Mouse (Mus musculus) left cerebral cortex, postnatal 10 days (tissue): Measurements from ENCODE around the gene Pank4. TPM values are rescaled to one million over a fixed set of nuclear protein-coding genes. Genes with fewer than 3 reads are reported as not detected.

Experiments
- DNase-seq, 2 experiments: peaks; one replicate each; pipeline ENCODE4 v3.0.0; 2021 to 2022; ENCODE audit warnings: low spot score in 2 of 2, mixed read lengths in 1 of 2; ENCODE audit errors: extremely low spot score in 1 of 2
- intact Hi-C: fragments of 180-260 bp; cut with DNase I; formaldehyde crosslinking; loops from one replicate; pipeline ENCODE4 v1.15.1; 2025
- total RNA-seq, 2 experiments: library from RNA; stranded (reverse); gene quantifications; 2 replicates each; pipeline ENCODE4 v1.2.3; 2021

The Pank4 gene
- total RNA-seq, 2 experiments from 2014 or later: 30.6 to 31.9 TPM

DNA sequence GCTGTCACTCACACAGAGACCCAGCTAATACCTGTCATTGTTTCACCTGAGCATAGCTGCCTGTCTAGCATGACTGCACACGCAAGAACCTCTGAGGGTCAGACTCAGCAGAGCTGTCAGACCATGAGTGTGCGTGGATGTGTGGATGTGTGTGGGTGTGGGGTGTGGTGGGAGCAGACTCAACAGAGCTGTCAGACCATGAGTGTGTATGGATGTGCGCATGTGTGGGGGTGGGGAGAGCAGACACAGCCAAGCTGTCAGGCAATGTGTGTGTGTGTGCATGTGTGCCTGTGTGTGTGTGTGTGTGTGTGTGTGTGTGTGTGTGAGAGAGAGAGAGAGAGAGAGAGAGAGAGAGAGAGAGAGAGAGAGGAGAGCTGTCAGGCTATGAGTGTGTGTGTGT lies 41.4 kb downstream of the Pank4 start:
- intact Hi-C loops: no loop called here
- DNase-seq: no peak

DNA sequence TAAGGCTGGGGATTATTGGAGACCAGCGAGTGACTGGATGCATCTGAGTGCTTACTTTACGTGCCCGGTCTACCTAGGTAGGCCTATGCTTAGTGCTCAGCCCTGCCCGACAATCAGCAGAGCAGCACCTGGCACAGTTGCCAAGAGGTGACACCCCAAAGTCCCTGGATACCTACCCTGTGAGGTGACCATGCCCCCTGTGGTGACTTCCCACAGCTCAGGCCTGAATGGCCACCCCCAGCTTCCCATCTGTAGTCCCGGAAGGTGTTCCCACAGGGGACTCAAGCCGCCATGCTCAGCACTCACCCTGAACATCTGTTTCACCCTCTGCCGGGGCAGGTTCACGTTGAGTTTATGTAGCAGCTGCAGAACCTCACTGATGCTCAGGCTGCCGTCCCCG lies 42.4 kb downstream of the Pank4 start:
- intact Hi-C loops: no loop called here
- DNase-seq: no peak

GRCm38 (mm10) chr4:155007641-155008040 lies 43.7 kb downstream of the Pank4 start:
- DNase-seq: no peak
- intact Hi-C loops: no loop called here

DNA sequence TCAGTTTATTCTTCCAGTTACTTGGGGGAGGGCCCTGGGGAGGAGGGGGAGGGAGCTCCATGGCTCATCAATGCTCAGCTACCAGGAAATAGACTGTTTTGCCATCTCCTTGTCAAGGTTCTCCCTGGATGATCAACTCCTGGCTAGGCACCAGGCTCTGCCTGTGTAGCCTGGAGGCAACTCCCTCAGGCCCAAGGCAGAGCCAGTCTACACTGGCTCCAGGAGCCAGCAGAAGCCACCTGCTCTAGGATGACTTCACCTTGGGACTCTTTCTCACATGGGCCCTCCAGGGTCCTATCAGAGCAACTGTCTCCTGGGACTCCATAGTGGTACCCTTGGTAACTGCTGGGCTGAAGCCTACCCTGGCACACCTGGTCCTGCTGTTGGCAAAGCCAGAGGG lies 44.2 kb downstream of the Pank4 start:
- DNase-seq: no peak
- intact Hi-C loops: no loop called here

DNA sequence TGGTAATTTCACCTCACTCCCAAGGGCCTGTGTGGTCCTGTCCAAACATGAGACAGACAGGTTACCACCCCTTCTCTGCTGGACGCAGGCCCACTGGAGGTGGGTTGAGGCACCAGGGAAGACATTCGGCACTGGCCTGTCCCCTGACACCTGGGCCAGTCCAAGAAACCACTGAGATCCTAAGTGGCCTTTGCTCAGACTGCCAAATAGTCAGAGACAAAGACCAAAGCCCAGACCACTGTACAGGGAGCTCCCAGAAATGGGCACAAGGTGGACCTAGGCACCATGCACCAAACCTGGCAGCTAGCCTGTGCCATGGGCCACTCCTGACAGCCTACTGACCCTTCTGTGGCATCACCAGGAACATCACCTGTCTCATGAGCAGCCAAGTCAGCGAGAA lies 45.3 kb downstream of the Pank4 start:
- intact Hi-C loops: no loop called here

DNA sequence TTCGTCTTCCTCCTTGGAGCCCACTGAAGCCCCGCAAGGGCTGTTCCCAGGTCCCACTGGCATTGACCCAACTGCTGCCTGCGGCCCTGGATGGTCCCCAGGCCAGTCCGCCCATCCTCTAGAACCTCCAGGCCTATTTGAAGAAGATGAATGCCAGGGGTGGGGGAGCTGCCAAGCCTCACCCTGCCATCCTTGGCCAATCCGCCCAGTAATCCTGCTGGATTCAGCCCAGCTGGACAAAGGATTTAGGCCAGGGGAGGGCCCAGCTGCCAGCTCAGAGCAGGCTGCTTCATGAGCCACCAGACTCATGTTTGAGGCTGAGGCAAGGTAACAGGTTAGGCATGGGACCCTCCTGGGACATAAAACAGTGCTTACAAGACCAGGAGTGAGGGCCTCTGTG lies 46.9 kb downstream of the Pank4 start:
- intact Hi-C loops: no loop called here
- DNase-seq: peak; percentile 65

More for the DNA sequence above, 45.3 kb downstream of the Pank4 start:
- no peak for DNase-seq

GRCm38 (mm10) chr4:155011312-155012025 lies 47.5 kb downstream of the Pank4 start:
- intact Hi-C loops: no loop called here
- peak in 1 of 2 experiments; percentile 54 for DNase-seq

DNA sequence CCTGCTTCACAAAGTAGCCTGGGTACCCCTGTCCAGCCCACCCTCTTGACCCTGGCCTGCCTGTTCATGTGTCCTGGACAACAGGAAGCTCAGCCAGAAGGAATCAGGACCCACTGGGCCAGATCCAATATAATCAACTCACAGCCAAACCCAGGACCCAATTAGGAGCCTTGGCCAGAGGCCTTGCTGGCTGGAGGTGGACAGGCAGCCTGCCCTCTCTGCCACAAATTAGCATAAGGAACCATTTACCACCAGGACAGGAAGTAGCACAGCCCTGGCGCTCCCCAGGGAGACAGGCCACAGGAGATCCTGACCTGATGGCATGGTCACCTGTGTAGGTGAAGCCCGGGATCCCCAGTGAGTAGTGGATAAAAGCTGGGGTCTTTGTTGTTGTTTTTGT lies 48.2 kb downstream of the Pank4 start:
- intact Hi-C loops: no loop called here
- no peak for DNase-seq

DNA sequence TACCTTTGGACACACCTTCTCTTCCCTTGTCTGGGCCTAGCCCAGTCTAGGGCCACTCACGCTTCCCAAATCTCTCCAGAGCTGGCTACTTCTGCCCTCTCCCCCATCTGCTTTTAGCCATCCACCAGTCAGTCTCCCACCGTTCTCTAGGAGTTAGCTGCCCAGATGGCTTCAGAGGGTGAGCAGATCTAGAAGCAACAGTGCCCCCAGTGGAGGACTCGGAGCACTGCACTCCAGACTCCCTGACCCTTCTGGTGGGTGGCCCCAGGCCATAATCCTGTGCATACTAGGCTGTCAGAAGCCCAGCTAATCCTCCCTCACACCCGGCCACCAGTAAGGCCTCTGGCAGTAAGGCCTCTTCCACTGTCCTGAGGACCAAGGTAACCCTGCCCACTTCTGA lies 48.9 kb downstream of the Pank4 start:
- DNase-seq: peak in 1 of 2 experiments; percentile 74
- intact Hi-C loops: no loop called here

DNA sequence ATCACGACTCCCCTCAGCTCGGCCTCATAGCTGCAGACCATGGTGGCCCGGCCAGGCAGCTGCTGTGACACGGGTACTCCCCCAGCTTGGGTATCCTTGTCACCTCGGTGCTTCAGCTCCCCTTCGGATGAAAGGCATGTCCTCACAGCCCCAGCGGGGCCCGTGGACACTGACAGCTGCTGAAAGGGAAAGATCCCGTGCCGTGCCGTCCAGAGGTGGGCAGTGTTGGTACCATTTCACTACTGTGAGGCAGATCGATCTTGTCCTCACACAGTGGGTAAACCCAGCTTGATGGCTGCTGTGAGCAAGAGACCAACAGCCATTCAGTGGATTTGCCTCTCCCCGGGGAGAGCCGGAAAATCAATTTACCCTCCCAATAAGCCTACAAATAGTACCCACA lies 50.3 kb downstream of the Pank4 start:
- intact Hi-C loops: no loop called here
- no peak for DNase-seq

DNA sequence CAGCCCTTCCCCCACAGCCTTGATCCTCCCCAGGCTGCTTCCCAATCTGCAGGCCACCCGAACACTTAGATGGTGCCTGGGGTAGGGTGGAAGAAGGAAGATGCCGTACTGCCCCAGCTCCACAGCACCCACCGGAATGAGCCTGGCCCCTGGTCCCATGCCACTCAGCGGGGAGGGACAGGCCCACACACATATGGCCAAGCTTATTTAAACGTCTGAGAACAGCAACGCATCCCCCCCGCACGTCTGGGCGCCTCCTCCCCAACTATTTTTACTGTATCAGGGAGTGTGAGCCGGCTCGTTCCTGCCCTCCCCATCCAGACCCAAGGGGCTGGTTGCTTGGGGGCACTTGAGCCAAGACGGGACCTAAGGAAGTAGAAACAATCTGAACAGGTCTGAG lies 50.9 kb downstream of the Pank4 start:
- intact Hi-C loops: no loop called here
- peak in 1 of 2 experiments; percentile 57 for DNase-seq

DNA sequence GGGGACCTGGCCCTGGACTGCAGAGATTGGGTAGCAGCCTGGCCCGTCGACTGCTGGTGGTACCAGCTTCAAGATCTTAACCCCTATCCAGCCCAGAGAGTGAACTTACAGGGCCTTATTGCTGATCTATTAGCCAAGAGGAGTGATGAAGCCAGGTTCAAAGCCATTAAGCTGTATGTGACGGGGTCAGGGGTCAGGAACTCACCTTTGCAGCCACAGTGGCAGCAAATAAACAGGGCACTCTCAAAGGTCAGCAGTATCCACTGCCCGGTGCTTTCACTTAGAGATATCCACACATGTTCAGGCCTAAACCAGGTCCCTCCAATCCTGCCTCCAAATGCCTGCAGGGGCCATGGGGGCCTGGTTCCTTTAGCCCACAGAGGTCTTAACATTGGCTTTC lies 51.6 kb downstream of the Pank4 start:
- DNase-seq: no peak
- intact Hi-C loops: no loop called here

DNA sequence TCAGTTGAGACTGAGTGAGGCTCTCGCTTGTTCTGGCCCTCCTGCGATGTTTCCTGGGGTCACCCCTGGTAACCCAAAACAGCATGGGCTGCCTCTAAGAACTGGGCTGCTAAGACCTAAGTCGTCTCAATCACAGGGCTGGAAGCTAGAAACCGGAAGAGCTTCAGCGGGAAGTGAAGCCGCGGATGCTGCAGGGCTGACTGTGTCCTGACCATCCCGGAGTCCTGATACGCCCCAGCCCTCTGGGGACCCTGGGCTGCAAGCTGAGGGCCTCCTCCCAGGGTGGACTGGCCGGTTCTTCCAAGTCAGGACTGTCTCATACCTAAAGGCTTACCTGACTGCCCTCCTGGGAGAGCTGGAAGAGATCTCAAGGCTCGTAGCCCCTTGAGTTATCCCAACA lies 52.9 kb downstream of the Pank4 start:
- no peak for DNase-seq
- intact Hi-C loops: no loop called here

DNA sequence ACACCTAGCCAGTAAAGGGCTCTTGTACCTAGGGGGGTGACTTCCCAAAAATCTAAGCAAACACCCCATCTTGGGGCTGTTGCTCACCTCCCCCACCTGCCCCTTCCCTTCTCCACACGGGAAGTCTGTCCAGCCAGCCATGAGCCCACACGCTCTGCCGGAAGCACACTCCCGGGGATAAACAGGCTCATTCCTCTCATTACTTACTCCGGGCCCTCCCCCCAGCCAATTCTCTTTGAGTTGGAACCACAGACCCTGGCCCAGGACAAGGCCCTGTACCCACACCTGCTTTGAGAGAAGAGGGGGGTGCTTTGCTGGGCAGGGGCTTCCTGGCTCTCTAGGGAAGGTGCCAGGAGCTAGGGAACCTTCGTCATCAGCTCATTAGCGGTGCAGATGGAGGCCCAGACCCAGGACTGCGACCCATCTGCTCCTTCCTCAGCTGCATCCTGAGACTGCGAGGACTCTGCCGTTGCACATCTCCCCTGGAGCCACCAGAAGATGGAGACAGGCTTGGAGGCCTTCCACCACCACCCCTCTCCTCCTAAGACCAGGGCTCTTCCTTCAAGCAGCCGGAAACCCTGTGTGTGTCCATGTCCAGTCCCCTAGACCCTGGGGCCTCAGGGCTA lies 53.4 kb downstream of the Pank4 start:
- DNase-seq: no peak

GRCm38 (mm10) chr4:155018066-155018465 lies 54.1 kb downstream of the Pank4 start:
- no peak for DNase-seq
- intact Hi-C loops: no loop called here

More for the DNA sequence above, 53.4 kb downstream of the Pank4 start:
- intact Hi-C loops: no loop called here

DNA sequence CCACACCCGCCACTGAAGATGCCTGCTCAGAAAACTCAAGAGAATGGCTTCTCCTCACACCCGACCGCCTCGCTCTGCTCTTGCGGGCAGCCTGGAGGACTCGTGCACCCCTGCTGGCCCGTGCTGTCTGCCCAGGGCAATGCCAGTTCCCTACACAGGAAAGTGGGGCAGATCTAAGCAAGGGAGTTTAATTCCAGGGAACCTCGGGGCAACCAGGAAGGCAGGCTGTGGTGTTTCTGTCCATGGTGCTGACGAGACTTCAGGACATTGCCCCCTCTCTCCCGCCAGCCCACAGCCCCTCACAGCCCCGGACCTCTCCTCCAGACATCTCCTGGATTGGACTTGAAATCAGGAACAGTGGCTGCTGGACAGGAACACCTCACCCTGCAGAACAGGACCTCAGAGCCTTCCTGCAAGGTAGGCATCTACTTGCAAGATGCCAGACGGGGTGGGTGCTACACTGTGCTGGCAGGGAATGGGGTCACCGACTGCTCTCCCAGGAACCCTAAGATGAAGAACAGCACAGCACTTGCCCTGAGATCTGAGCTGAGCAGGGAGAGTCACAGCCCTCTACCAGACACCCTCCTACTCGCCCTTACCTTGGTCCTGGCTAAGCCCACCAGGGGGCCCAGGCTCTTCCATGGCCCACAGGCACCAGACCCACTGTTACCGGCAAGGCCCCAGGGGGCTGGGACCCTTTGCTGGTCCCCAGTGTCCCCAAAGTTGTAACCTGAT lies 54.8 kb downstream of the Pank4 start:
- intact Hi-C loops: no loop called here
- no peak for DNase-seq

DNA sequence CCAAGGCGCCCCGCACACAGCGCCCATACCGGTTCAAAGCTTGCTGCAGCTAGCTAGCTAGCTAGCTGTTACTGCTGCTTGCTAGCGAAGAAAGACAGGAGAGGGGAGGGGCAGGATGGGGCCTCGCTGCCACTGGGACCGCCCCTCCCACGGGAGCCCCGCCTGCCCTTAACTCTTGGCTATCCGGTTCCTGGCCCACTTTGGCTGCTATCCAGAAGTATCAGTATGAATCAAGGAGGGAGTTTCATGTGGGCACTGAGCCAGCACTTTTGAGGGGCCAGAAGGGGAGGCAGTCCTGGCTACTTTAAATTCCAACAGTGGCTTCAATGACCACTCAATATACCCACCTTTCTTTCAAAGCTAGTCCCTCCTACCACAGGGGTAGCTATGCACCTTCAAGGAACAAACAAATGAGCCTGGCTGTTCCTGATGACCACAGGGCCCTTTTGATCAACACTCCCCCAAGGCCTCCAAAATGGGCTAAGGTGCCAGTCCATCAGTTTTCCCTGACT lies 55.5 kb downstream of the Pank4 start:
- peak in 1 of 2 experiments; percentile 72 for DNase-seq
- intact Hi-C loops: no loop called here

- intact Hi-C loops: no loop called here
- DNase-seq: no peak
Measured at GRCm38 (mm10) chr4:155020141-155020540, 56.2 kb downstream of the Pank4 start.

DNA sequence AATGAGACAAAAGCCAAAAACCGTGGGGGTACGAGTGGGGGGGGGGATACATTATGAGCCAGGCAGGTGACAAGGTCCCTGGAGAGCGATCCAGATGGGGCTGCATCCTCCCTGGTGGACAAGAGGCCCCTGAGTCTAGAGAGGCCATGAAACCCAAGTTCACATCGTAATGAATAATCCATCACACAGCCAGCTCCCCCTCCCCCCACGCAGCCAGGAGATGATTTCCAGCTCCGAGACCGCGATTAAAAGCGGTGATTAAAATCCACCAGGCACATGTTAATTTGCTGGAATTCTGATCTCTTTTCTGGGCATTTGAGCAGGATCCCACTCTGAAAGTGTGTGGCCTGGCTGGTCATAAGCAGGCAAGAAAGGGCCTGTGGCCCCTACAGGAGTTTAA lies 56.9 kb downstream of the Pank4 start:
- intact Hi-C loops: no loop called here
- DNase-seq: no peak
